Mouse (Mus musculus) G1E (cell line): ENCODE results near the gene Slc23a2. TPM values are rescaled to one million over a fixed set of nuclear protein-coding genes. Genes with fewer than 3 reads are reported as not detected.

Experiments
- ATAC-seq: 2 replicates; pipeline ENCODE4 v1.8.0; 2016; ENCODE audit warnings: mild to moderate bottlenecking; ENCODE audit not compliant: insufficient number of reproducible peaks, poor library complexity, low FRiP score, severe bottlenecking; ENCODE audit errors: extremely low read depth
- DNase-seq: peaks from one replicate; pipeline ENCODE4 v3.0.0; 2012; ENCODE audit warnings: low spot score
- H3K27me3 ChIP-seq: 2 replicates; pipeline ENCODE4 v1.6.1; 2012; ENCODE audit warnings: mild to moderate bottlenecking, low read length, inconsistent platforms; ENCODE audit not compliant: insufficient read depth
- H3K36me3 ChIP-seq: replicated peaks from 2 replicates; pipeline ENCODE3; 2012; ENCODE audit warnings: mild to moderate bottlenecking, inconsistent platforms
- H3K4me1 ChIP-seq: 2 replicates; pipeline ENCODE4 v1.6.1; 2012; ENCODE audit warnings: low read depth, low read length, inconsistent platforms, mixed read lengths; ENCODE audit not compliant: insufficient read depth
- H3K4me3 ChIP-seq: 2 replicates; pipeline ENCODE4 v1.5.1; 2012; ENCODE audit warnings: low read depth, mild to moderate bottlenecking, inconsistent platforms, low read length, moderate library complexity, mixed read lengths
- H3K9me3 ChIP-seq: replicated peaks from 2 replicates; pipeline ENCODE4 v1.6.1; 2012; ENCODE audit warnings: inconsistent platforms
- CTCF ChIP-seq: IDR thresholded peaks from 2 replicates; pipeline ENCODE4 v1.5.1; 2012; ENCODE audit warnings: low read depth, low read length, inconsistent platforms, mixed read lengths
- GATA1 ChIP-seq: IDR thresholded peaks from 2 replicates; pipeline ENCODE4 v1.6.1; 2012; ENCODE audit warnings: borderline replicate concordance, low read length, inconsistent platforms, mixed read lengths
- GATA2 ChIP-seq: IDR thresholded peaks from 2 replicates; pipeline ENCODE4 v1.6.1; 2012; ENCODE audit warnings: low read depth, low read length, inconsistent platforms, borderline replicate concordance
- POLR2AphosphoS5 ChIP-seq: IDR thresholded peaks from 2 replicates; pipeline ENCODE4 v1.6.1; 2012; ENCODE audit warnings: low read depth, low read length, inconsistent platforms; ENCODE audit not compliant: insufficient replicate concordance
- TAL1 ChIP-seq: conservative IDR thresholded peaks from 2 replicates; pipeline ENCODE4 v1.6.1; 2012; ENCODE audit warnings: low read depth, low read length, inconsistent platforms, mixed read lengths
- polyA plus RNA-seq: library from polyadenylated mRNA; stranded (reverse); fragments of >175 nt; gene quantifications from 2 replicates; pipeline ENCODE4 v1.2.3, GENCODE M21; 2012
- total RNA-seq, 2 experiments: library from RNA; stranded (forward) in 1 of 2; stranded (reverse) in 1 of 2; fragments of 200-1000 nt in 1 of 2; fragments of >200 nt in 1 of 2; fragmentation: Nextera tagmentation in 1 of 2; gene quantifications; 2 replicates each; pipeline ENCODE4 v1.2.3; 2014 to 2017

The Slc23a2 gene
- total and polyA plus RNA-seq, 3 experiments, result 2.6 to 13.4 (median 12.5) TPM

- H3K4me3 ChIP-seq, result no peak overlapping the region
- no peak for DNase-seq
- ATAC-seq, result no peak
These were observed 6.7 kb upstream of the Slc23a2 start for GRCm38 (mm10) chr2:132151592-132151991.

DNA sequence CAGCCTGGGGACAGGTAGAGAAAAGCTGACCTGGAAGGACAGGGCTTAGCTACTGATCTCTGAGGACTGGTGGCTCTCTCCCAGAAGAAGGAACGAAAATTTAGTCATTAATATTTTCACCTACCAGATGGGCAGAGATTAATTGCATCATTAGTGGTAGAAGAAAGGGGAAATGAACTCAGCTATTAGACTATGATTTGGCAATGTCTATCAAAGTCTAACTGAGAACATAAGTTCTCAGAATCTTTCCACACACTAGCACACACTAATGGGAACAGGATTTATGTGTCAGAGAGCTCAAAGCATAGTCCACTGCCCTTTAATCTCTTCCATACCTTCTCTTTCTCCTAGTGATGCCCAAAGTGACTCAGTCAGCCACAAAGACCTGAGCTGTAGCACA lies 6.0 kb upstream of the Slc23a2 start:
- TF ChIP-seq GATA2, result no peak
- no peak for TF ChIP-seq TAL1
- no peak for TF ChIP-seq GATA1
- TF ChIP-seq POLR2AphosphoS5, result no peak
- no peak for TF ChIP-seq CTCF
- no peak for ATAC-seq
- H3K36me3 ChIP-seq, result no peaks in the 10 kb centered on the region

More at GRCm38 (mm10) chr2:132151592-132151991, 6.7 kb upstream of the Slc23a2 start:
- TF ChIP-seq TAL1 (no peak), CTCF (no peak), GATA1 (no peak), POLR2AphosphoS5 (no peak), GATA2 (no peak)
- H3K36me3 ChIP-seq, result no peaks in the 10 kb centered on the region
- H3K4me1 ChIP-seq, result peaks cover 14% of the 10 kb centered on the region; the same call in 1 of the 2 replicates
- H3K9me3 ChIP-seq, result no peaks in the 10 kb centered on the region
- H3K27me3 ChIP-seq, result peaks cover 27% of the 10 kb centered on the region

GRCm38 (mm10) chr2:132146502-132146901 lies 1.6 kb upstream of the Slc23a2 start:
- Histone ChIP-seq H3K4me3 (no peak overlapping the region), H3K4me1 (peaks cover 27% of the 10 kb centered on the region), H3K9me3 (no peaks in the 10 kb centered on the region), H3K27me3 (peaks cover 31% of the 10 kb centered on the region), H3K36me3 (peaks cover 7% of the 10 kb centered on the region)
- ATAC-seq, result no peak
- TF ChIP-seq GATA2, result no peak
- TF ChIP-seq POLR2AphosphoS5, result no peak
- DNase-seq, result no peak

More for the DNA sequence above, 6.0 kb upstream of the Slc23a2 start:
- DNase-seq, result no peak
- Histone ChIP-seq H3K4me3 (no peak overlapping the region), H3K4me1 (peaks cover 14% of the 10 kb centered on the region; the same call in 1 of the 2 replicates), H3K9me3 (no peaks in the 10 kb centered on the region), H3K27me3 (peaks cover 30% of the 10 kb centered on the region)

DNA sequence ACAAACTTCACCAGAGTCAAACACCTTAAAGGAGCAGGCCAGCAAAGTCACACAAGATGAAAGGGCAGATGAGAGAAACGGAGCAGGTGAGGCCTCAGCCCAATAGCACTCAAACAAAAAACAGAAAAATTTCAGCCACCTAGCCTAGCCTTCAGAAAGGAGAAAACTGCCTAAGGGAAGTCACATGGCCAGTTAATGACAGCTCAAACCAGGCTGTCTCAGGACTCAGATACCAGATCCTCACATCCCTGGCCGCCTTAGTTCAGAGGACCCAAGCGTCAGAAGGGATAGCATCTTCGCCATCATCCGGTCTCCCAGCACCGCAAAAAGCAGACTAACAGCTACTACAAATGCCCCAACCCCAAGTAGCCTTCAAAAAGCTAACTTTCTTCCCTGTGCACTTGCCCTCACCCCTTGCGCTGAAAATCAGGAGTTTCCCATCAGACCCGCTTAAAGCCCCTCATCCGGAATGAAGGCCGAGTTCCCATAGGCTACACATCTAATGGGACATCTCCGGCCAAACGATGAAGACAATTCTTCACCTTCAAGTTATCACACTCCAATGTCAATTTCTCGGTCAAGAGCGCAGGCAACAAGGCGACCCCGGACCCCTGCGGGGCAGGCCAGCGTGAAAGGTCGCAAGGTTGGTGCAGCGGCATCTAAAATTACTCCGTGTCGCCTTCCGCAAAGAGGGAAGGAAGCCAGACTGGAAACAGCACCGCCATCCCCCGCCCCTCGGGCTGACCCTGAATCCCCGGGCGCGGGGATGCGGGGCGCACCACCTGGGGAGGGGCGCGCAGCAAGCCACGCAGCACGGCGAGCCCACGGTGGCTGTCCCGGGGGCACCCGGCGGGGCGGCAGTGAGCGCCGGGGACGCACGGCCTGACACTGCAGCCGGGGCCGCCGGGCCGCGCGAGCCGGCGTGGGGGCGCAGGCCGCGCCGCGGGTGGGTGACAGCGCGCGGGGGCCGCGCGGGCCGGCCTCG lies 673 bp downstream of the Slc23a2 start:
- TF ChIP-seq POLR2AphosphoS5, result no peak
- no peak for TF ChIP-seq CTCF
- TF ChIP-seq GATA2, result no peak
- TF ChIP-seq GATA1, result no peak
- TF ChIP-seq TAL1, result no peak
- H3K4me1 ChIP-seq, result peaks cover 27% of the 10 kb centered on the region
- DNase-seq (peak; percentile 34), ATAC-seq (no peak)
- peaks cover 9% of the 10 kb centered on the region for H3K36me3 ChIP-seq
- no peaks in the 10 kb centered on the region for H3K9me3 ChIP-seq
- H3K27me3 ChIP-seq, result peaks cover 19% of the 10 kb centered on the region
- H3K4me3 ChIP-seq, result peak overlapping the region; percentile 81

GRCm38 (mm10) chr2:132142606-132143005 lies 2.3 kb downstream of the Slc23a2 start:
- Histone ChIP-seq H3K27me3 (peaks cover 19% of the 10 kb centered on the region), H3K36me3 (peaks cover 14% of the 10 kb centered on the region), H3K9me3 (no peaks in the 10 kb centered on the region), H3K4me1 (peaks cover 26% of the 10 kb centered on the region), H3K4me3 (no peak overlapping the region)
- DNase-seq (no peak), ATAC-seq (no peak)
- TF ChIP-seq TAL1 (no peak), GATA1 (no peak), GATA2 (no peak), CTCF (no peak), POLR2AphosphoS5 (no peak)

GRCm38 (mm10) chr2:132140536-132140935 lies 4.4 kb downstream of the Slc23a2 start:
- Histone ChIP-seq H3K4me3 (no peak overlapping the region), H3K4me1 (peaks cover 17% of the 10 kb centered on the region), H3K9me3 (no peaks in the 10 kb centered on the region), H3K27me3 (peaks cover 11% of the 10 kb centered on the region), H3K36me3 (peaks cover 14% of the 10 kb centered on the region)
- no peak for TF ChIP-seq GATA2
- no peak for TF ChIP-seq TAL1
- TF ChIP-seq CTCF, result no peak
- TF ChIP-seq POLR2AphosphoS5, result no peak
- TF ChIP-seq GATA1, result no peak
- ATAC-seq, result no peak
- no peak for DNase-seq
